Mouse (Mus musculus): ENCODE measurements around the gene Serpinh1.
"Not testable (repeated sequence)": the region's sequence is repeated elsewhere in the genome, so short reads cannot be mapped to it uniquely, and the experiment has no call there.

The Serpinh1 gene

GRCm38 (mm10) chr7:99352526-99353400 is at the start of gene Serpinh1:
Serpinh1 (minus strand) TSS chr7:99353239.
- DNase-seq = peak; percentile 96

GRCm38 (mm10) chr7:99402477-99402876 is 49.4 kb upstream of the Serpinh1 start:
- no peak for DNase-seq

- DNase-seq = no peak
These were observed 48.3 kb upstream of the Serpinh1 start for GRCm38 (mm10) chr7:99401373-99401772.

- no peak for DNase-seq
These were observed 44.1 kb upstream of the Serpinh1 start for GRCm38 (mm10) chr7:99396994-99397659.

GRCm38 (mm10) chr7:99395908-99396616 is 43.0 kb upstream of the Serpinh1 start:
- DNase-seq = no peak

GRCm38 (mm10) chr7:99395385-99395784 is 42.3 kb upstream of the Serpinh1 start:
- no peak for DNase-seq

- no peak for DNase-seq
These were observed 40.8 kb upstream of the Serpinh1 start for GRCm38 (mm10) chr7:99393711-99394325.

- no peak for DNase-seq
These were observed 39.7 kb upstream of the Serpinh1 start for GRCm38 (mm10) chr7:99392696-99393095.

- no peak for DNase-seq
These were observed 37.5 kb upstream of the Serpinh1 start for GRCm38 (mm10) chr7:99390559-99390958.

GRCm38 (mm10) chr7:99387356-99387755 is 34.3 kb upstream of the Serpinh1 start:
- DNase-seq = no peak

- DNase-seq = no peak
These were observed 33.8 kb upstream of the Serpinh1 start for GRCm38 (mm10) chr7:99386811-99387210.

- peak; percentile 35 for DNase-seq
These were observed 33.0 kb upstream of the Serpinh1 start for GRCm38 (mm10) chr7:99386030-99386429.

- DNase-seq = peak; percentile 70
These were observed 31.1 kb upstream of the Serpinh1 start for GRCm38 (mm10) chr7:99384101-99384611.

- DNase-seq = no peak
These were observed 30.2 kb upstream of the Serpinh1 start for GRCm38 (mm10) chr7:99383246-99383645.

GRCm38 (mm10) chr7:99382088-99383000 is 29.3 kb upstream of the Serpinh1 start:
- DNase-seq = peak; percentile 55

GRCm38 (mm10) chr7:99381214-99382087 is 28.4 kb upstream of the Serpinh1 start, which contains the start of gene Gdpd5:
Gdpd5 (plus strand) TSS chr7:99381414.
- peak; percentile 100 for DNase-seq

- peak; percentile 63 for DNase-seq
These were observed 27.6 kb upstream of the Serpinh1 start for GRCm38 (mm10) chr7:99380491-99381213.

GRCm38 (mm10) chr7:99378870-99379269 is 25.8 kb upstream of the Serpinh1 start:
- no peak for DNase-seq

GRCm38 (mm10) chr7:99375455-99375854 is 22.4 kb upstream of the Serpinh1 start:
- peak; percentile 89 for DNase-seq

- DNase-seq = not testable (repeated sequence)
These were observed 21.3 kb upstream of the Serpinh1 start for GRCm38 (mm10) chr7:99374325-99374724.
